Mouse (Mus musculus) splenic B cell, adult 2 months (primary cell): ENCODE measurements at regions not wholly inside any gene's neighbourhood (a gene's known extent, or its start where the extent isn't known, plus 50 kb on each side); places are given as distances from the start of the nearest gene placed in this dataset.

Experiments used
- DNase-seq: peaks from one replicate; pipeline ENCODE4 v3.0.0-alpha.2; 2011; ENCODE audit warnings: low read depth, low spot score
- H3K27me3 ChIP-seq: 2 replicates; pipeline ENCODE4 v1.6.1; 2012; ENCODE audit warnings: mild to moderate bottlenecking, low read length, moderate library complexity, mixed read lengths; ENCODE audit not compliant: control insufficient read depth, poor library complexity, insufficient read depth, severe bottlenecking
- H3K36me3 ChIP-seq: 2 replicates; pipeline ENCODE4 v1.6.1; 2012; ENCODE audit warnings: mild to moderate bottlenecking, low read length, moderate library complexity, mixed read lengths; ENCODE audit not compliant: control insufficient read depth, poor library complexity, insufficient read depth, severe bottlenecking

- peak; percentile 57 for DNase-seq
- Histone ChIP-seq H3K36me3 (no peaks in the 10 kb centered on the region), H3K27me3 (no peaks in the 10 kb centered on the region)
Measured at GRCm38 (mm10) chr12:99627201-99627897, 64.0 kb upstream of the Foxn3 start.

- no peaks in the 10 kb centered on the region for H3K36me3 ChIP-seq
- no peaks in the 10 kb centered on the region for H3K27me3 ChIP-seq
- no peak for DNase-seq
Measured at GRCm38 (mm10) chr12:99626147-99626546, 62.8 kb upstream of the Foxn3 start.

GRCm38 (mm10) chr12:99625094-99625493, 61.7 kb upstream of the Foxn3 start:
- Histone ChIP-seq H3K27me3 (no peaks in the 10 kb centered on the region), H3K36me3 (no peaks in the 10 kb centered on the region)
- DNase-seq, result no peak

DNA sequence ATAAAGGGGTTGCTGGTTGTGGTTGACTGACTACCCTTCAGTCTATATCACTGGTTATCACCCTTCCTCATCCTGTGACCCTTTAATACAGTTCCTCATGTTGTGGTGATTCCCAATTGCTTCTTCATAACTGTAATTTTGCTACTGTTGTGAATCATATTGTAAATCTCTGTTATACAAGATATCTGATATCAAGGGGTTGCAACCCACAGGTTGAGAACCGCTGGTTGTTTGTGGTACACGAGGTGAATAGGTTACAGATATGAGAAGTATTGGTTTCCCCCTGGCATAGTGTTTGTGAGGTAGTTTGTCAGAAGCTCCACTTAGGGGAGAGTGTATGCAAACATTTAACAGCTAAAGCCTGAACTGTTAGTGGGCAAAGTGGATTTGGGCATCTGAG, 58.9 kb upstream of the Foxn3 start:
- H3K27me3 ChIP-seq, result no peaks in the 10 kb centered on the region

GRCm38 (mm10) chr12:99617241-99617804, 53.9 kb upstream of the Foxn3 start:
- DNase-seq, result no peak
- Histone ChIP-seq H3K36me3 (no peaks in the 10 kb centered on the region), H3K27me3 (no peaks in the 10 kb centered on the region)

More for the DNA sequence above, 58.9 kb upstream of the Foxn3 start:
- H3K36me3 ChIP-seq, result no peaks in the 10 kb centered on the region
- DNase-seq, result no peak

GRCm38 (mm10) chr12:99614420-99614819, 51.0 kb upstream of the Foxn3 start:
- Histone ChIP-seq H3K36me3 (no peaks in the 10 kb centered on the region), H3K27me3 (no peaks in the 10 kb centered on the region)
- no peak for DNase-seq
